Mouse (Mus musculus) hematopoietic stem cell, adult 5-6 weeks (primary cell): ENCODE measurements around the gene Lpar2. TPM values are rescaled to one million over a fixed set of nuclear protein-coding genes. Genes with fewer than 3 reads are reported as not detected.

Experiments
- ATAC-seq, 2 experiments: fragments of 125-278 bp in 1 of 2; replicated peaks in 1 of 2; 2 replicates each; pipeline ENCODE4 v1.8.0; 2016 to 2017; ENCODE audit warnings: inconsistent platforms in 2 of 2, mild to moderate bottlenecking in 2 of 2, moderate number of reproducible peaks in 2 of 2, low read depth in 1 of 2, moderate TSS enrichment in 1 of 2; ENCODE audit not compliant: low FRiP score in 2 of 2, poor library complexity in 2 of 2, severe bottlenecking in 2 of 2, insufficient read depth in 1 of 2, low TSS enrichment in 1 of 2
- total RNA-seq: library from RNA; stranded (forward); fragments of 172-1452, 232-1000 nt; gene quantifications from 2 replicates; pipeline ENCODE4 v1.2.3, GENCODE M21; 2017

Gene Lpar2
- 2.0 and 2.6 TPM in 2 replicates for total RNA-seq

GRCm38 (mm10) chr8:69822386-69823191, at the start of gene Lpar2:
Lpar2 (plus strand) TSS chr8:69822429.
- ATAC-seq = peak; percentile 47 to 59

DNA sequence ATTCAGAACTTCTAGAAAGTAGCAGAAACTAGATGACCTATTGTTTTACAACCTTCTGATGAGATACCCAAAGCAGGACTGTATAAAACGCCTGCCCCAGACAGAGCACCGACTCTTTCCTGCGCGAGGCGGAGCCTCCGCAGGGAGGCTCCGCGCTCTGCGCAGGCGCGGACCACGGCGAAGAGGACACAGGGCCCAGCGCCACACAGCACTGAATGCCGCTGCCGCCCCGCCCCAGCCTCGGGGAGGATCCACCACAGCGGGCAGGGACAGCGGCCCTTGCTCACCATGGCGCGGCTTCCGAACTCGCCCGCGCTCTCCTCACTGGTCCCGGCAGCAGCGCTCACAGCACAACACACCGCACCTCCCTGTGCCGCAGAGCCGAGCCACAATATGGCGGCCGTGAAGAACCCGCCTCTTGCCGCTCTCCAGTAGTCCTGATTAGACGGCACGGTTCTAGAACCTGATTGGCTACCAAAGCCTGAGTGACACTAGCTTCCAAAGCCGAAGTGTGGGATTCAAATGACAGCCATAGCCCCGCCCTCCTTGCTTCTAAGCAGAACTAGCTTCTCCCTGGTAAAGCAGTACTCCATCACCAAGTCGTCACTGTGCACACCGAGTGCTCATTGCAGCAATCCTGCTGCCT, 47.6 kb upstream of the Lpar2 start, which contains the start of gene Gm20422:
Gene Gm20422 (minus strand): TSS at position 384 of the 646 bp plus-strand sequence.
- ATAC-seq = peak; percentile 99 to 100

DNA sequence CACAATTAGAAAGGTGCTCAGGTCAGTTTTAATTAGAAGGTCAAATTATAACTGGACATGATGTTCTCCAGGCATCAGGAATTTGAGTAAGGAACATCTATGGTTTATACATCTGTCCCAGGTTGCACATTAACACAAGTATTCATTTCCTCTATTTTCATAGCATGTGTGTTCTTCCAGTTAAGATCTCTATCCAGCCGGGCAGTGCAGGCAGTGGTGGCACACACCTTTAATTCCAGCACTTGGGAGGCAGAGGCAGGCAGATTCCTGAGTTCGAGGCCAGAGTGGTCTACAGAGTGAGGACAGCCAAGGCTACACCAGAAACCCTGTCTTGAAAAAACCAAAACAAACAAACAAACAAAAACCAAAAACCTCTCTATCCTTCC, 47.1 kb upstream of the Lpar2 start:
- ATAC-seq = peak in 1 of 2 experiments; percentile 13; a peak in 1 of 4 replicates

DNA sequence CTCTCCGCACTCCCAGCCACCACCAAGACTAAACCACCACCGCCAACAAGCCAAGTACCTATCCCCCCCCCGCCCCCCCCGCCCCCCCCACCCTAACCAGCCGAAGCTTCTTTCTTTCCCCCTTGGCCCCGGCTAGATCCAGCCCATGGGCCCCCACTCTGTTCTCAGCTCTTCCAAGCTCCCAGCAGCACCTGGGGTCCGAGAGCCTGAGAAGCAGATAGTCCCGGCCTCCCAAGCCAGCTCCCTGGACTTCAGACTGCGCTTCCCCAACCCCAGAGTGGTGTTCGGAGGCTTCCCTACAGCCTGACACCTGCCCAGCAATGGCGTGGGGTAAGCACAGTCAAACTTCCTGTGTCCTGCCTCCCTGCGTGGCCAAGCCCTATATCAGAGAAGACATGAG, 45.1 kb upstream of the Lpar2 start:
- ATAC-seq = no peak

DNA sequence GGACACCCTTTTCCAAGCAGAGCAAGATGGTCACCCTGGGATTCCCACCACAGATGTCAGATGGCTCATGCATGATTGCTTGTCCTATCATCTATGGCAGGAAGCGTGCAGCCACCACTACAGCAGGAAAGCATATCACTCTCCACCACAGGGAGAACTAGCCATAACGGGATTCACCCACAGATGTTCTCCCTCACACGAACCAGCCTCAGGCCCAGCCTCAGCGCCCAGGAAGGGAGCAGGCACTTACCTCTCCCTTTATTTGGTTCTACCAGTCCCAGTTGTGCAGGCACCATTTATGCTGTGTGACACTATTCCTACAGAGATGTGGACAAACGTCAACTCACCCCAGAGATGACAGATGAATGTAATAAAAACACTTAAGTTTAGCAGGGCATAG, 33.1 kb upstream of the Lpar2 start:
- ATAC-seq = no peak

DNA sequence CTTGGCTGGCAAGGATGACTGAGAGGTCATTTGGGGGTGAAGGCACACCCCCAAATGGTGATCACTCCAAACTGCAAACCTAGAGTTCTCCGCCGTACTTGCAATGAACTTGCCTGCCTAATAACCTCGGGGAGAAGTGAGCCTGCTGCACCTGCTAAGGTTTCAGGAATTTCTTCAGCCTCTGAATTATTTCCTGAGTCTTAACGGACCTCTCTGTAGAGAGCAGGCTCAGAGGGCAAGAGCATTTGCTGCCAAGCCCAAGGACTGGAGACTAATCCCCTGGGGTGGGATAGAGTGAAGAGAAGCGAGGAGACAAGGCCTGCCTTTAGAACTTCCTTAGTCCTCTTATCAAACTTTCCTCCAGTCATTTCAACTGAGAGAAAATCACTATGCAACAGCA, 32.5 kb upstream of the Lpar2 start:
- no peak for ATAC-seq

DNA sequence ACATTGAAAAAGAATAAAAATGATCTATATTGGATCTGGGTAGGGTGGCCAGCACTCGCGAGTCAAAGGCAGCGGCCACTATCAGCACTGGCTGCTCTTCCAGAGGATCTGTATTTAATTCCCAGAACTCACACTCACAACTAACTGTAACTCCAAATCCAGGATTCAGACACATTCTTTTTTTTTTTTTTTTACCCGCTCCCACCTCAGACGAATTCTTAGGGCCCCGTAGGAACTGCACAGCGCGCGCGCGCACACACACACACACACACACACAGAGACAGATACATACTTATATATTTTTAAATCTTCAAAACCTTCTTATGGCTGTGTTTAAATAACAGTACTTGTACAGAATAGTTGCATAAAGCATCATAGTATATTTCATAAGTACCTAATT, 31.9 kb upstream of the Lpar2 start:
- ATAC-seq = peak; percentile 4; a peak in 1 of 4 replicates

DNA sequence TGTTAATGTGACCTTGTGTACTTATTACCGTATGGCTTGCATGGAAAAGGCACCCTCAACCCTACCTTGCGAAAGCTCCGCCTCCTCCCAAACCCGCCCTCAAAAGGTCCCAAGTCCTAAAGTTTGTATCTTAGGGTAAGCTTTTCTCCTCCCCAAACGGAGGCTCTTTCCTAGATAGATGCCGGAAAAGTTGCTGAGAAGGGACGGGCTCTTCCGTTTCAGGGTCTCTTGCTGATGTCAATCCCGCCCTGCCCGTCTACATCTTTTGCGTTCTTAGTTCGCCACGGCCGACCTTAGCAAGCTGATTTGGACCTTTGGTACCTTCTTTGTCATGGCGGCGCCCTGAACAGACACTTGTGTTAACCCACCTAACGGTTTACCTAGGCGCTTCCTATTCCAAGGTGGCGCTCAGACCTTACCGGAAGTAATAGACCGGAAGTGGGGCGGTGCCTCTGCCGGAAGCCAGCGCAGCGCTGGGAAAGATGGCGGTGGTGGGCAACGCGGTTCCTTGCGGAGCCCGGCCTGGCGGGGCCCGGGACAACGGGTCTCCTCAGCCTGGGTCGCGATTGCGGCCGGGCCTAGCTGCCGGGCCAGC, 31.4 kb upstream of the Lpar2 start, which contains the start of the genes Atp13a1 and Zfp866:
Gene Atp13a1 (plus strand): TSS at position 391 of the 595 bp plus-strand sequence.
Gene Zfp866 (minus strand): TSS at position 406 of the 595 bp plus-strand sequence.
- ATAC-seq = peak; percentile 90 to 95

- peak in 1 of 2 experiments; percentile 41; a peak in 2 of 4 replicates for ATAC-seq
Observed at GRCm38 (mm10) chr8:69791415-69792068, 30.7 kb upstream of the Lpar2 start.

DNA sequence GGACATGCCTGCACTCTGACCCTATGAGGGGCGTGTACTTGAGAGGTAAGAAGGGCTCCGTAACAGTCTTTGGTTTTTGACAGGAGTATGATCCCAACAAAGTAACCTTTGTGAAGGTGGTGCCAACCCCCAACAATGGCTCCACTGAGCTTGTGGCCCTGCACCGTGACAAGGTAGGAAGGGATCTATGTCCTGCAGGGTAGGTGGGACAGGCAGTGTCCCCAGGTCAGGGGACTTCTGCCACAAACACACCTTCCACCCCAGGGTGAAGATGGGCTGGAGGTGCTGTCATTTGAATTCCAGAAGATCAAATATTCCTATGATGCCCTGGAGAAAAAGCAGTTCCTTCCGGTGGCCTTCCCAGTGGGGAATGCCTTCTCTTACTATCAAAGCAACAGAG, 28.6 kb upstream of the Lpar2 start:
- ATAC-seq = no peak

- no peak for ATAC-seq
Observed at GRCm38 (mm10) chr8:69794096-69794495, 28.1 kb upstream of the Lpar2 start.

DNA sequence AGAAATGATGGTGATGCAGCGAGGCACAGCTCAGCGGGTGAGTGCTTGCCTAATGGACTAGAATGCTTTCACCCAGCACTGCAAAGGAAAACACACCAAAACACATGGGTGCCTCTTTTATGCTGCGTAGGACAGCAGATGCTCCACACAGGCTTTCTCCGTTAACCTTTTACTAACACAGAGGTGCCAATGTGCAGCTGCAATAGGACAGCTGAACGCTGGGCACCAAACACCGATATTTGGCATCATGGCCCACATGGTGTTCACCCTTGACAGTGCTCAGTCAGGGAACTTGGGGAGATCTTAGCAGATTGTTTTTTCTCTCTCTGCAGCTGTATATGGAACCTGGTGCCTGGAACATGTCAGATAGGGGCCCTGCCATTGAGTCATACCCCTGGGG, 27.3 kb upstream of the Lpar2 start:
- no peak for ATAC-seq

- ATAC-seq = no peak
Observed at GRCm38 (mm10) chr8:69796721-69797345, 25.4 kb upstream of the Lpar2 start.

DNA sequence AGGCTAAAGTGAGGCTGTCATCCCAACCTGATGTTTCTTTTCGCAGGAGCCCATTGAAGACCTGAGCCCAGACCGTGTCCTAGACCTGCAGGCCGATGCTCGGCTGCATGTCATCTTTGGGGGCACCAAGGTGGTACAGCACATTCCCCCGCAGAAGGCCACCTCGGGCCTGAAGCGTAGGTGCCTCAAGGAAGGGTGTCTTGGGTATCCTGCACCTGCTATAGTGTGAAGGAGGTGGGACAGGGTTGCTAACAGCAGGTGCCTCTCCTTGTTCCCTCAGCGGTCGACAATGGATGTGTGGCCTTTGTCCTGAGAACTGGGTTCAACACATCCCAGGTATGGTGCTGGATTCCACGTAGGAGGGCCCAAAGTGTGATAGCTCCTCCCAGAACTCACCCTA, 24.6 kb upstream of the Lpar2 start:
- ATAC-seq = no peak

DNA sequence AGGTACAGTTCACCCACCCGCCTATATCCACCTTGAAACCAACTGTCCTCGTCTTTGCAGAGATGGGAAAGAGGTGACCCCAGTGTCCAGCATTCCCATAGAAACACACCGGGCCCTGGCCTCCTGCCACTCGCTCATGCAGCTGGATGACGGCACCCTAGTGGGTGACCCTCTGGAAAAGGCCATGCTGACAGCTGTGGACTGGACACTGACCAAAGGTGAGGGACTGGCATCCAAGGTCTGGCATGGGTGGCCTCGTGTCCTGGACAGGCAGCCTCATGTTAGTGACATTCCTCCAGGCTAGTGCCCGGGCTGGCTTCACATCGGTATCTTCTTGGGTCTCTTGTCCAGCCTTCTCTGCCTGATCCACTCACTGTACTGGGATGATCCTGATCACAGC, 23.0 kb upstream of the Lpar2 start:
- ATAC-seq = no peak

DNA sequence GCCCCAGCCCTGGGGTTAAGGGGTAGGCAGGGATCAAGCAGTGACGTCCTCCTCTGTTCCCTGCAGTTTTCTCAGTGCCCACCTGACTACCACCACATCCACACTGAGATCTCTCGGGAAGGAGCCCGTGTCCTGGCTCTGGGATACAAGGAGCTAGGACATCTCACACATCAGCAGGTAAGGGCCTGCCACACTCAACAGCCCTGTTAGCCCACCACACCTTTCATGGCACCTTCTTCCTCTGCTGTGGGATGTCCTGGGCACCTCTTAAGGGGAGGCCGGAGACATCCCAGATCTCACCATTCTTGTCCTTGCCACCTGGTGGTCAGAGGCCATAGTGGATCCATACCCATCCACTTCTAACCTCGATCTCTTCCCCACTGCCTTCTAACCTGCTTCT, 22.3 kb upstream of the Lpar2 start:
- ATAC-seq = no peak

DNA sequence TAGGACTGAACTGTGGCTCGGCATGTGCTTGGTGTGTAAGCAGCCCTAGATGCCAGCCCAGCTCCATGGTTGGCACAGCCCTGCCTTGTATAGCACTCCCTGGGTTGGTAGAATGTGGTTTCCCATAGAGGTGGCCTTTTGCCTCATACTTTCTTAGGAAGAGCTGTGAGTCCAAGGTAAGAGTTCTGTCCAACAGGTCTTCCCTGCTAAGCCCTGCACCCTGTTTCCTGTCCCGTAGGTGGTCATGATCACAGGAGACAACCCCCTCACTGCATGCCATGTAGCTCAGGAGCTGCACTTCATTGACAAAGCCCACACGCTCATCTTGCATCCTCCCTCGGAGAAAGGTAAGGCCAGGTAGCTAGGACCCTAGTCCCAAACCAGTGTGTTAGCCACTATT, 20.4 kb upstream of the Lpar2 start:
- ATAC-seq = no peak
